Mouse (Mus musculus) gastrocnemius, adult 8-10 months (tissue): Measurements from ENCODE around the gene Rnf2. TPM values are rescaled to one million over a fixed set of nuclear protein-coding genes. Genes with fewer than 3 reads are reported as not detected.
A peak's percentile ranks its signal among the peaks of the same experiment; 100 is the strongest.
"Not testable (repeated sequence)": the region's sequence is repeated elsewhere in the genome, so short reads cannot be mapped to it uniquely, and the experiment has no call there.

Experiments used
- DNase-seq, 2 experiments: peaks; one replicate each; pipeline ENCODE4 v3.0.0; 2022; ENCODE audit warnings: low spot score in 2 of 2
- total RNA-seq, 4 experiments: library from RNA; stranded (reverse); gene quantifications; 2 replicates each; pipeline ENCODE4 v1.2.4; 2022

Rnf2 gene
- total RNA-seq, 4 experiments from 2014 or later, result 9.3 to 17.7 (median 10.5) TPM

- DNase-seq, result no peak
Observed at GRCm38 (mm10) chr1:151484754-151485153, 16.0 kb downstream of the Rnf2 start.

DNA sequence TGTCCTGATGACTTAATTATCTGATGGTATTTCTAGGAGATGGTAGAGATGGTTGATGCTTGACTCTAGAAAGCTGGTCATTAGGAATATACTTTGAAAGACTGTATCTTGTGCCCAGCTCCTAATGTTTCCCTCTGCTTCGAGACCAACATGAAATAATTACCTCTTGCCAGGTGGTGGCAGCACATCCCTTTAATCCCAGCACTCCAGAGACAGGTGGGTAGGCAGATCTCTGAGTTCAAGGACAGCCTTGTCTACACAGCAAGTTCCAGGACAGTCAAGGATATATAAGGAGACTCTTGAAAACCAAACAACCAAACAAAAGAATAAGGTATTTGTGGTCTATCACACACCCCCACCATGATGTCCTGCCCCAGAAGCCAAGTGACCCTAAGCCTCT is 17.2 kb downstream of the Rnf2 start:
- no peak for DNase-seq

DNA sequence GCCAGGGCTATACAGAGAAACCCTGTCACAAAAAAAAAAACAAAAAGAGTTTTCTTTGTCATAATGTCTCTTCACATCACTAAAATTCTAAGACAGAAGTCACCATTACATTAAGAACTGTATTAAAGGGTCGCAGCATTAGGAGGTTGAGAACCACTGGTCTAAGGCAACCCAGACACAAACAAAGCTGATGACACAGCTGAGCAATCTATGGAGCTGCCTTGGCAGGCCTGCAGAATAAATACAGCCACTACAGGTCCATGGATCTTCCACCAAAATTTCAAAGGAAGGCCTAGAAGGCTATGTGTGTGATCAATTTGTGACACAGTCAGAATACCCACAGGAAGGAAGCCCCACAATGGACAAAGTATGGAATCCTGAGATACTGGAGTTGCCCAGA is 18.3 kb downstream of the Rnf2 start:
- DNase-seq, result no peak

DNA sequence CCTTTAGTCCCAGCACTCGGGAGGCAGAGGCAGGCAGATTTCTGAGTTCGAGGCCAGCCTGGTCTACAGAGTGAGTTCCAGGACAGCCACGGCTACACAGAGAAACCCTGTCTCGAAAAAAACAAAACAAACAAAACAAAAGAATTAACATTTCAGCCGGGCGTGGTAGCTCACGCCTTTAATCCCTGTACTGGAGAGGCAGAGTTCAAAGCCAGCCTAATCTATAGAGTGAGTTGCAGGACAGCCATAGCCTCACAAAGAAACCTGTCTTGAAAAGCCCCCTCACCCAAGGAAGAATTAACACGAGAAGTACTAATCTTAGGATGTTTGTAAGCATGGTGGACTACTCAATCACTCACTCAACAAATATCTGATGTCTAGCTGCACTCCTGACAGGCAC is 28.4 kb downstream of the Rnf2 start:
- DNase-seq, result not testable (repeated sequence)

DNA sequence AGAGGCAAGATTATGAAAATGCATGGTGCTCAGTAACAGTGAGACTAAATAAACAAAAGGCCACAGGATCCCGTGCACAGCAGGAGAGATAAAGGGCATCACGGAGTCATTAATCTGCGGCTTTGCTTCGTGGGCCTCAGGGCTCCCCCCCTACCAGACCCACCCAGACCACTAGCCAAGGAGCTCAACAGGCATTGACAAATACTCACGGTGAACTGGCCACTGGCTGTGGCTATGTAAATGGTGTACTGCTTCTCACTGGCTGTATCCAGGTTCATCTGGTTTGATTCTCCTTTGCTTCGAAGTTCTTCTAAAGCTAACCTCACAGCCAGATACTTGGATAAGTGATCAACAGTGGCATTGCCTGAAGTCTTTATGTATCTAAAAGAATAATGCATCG is 29.3 kb downstream of the Rnf2 start:
- no peak for DNase-seq

GRCm38 (mm10) chr1:151466571-151466970 is 34.2 kb downstream of the Rnf2 start:
- no peak for DNase-seq

DNA sequence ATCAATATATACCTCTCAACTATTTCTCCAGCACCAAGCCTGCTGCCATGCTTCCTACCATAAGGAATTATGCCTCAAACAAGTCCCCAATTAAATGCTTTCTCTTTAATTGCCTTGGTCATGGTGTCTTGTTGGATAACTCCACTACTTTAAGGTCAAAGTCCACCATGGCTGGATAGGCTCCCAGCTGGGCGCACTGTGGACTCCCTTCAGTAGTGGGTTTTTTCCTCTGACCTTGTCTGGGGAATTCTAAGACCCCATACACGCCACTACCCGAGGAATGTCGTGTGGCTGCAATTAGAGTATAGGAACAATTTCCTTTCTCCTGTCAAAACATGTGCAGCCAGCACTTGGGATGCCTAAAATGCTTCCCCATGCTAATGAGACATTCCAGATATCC is 35.8 kb downstream of the Rnf2 start:
- DNase-seq, result no peak

DNA sequence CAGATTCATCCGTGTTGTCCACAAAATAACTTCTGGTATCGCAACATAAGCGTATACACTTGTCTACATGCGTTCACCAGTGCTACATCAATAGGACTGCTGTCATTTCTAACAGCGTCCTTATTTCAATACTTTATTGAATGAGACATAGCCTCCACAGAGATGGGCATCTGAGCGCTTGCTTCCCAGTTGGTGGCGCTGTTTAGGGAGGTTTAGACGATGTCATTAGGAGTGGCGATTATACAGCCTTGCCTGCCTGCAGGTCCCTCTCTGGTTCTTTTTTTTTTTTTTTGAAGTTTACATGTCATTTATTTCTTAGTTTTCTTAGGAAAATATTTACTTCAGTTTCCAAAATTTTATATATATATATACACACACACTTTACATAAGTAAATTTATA is 39.5 kb downstream of the Rnf2 start:
- no peak for DNase-seq

DNA sequence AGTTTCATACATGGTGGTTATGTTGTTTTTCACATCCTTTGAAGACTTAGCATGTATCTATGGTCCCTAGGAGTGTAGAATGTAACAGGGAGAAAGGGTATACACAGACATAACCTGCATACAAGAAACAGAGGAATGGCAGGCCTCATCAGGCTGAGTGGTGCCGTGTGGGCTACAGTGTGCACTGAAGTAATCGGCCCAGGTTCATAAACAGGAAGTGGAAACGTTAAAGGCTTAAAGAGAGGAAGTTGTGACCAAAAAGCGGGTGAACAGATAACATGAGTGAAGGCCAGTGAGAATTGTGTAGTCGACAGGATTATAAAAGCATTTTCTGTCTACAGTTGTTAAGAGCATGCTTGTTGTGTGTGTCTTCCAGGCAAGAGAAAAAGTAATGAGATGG is 43.7 kb downstream of the Rnf2 start:
- no peak for DNase-seq

DNA sequence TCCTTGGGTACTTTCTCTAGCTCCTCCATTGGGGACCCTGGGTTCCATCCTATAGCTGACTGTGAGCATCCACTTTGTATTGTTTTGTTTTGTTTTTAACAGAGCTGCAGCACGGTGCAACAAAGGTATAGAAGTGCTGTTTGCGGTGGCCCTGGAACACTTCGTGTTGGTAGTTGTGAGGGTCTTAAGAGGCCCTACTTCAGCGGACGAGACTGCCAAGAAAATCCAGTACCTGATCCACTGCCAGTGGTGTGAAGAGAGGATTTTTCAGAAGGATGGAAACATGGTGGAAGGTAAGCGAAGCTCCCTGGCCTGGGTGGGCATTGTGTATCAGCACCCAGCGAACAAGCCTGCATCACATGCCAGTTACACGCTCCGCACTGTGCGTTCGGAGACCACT is 48.8 kb downstream of the Rnf2 start:
- no peak for DNase-seq

DNA sequence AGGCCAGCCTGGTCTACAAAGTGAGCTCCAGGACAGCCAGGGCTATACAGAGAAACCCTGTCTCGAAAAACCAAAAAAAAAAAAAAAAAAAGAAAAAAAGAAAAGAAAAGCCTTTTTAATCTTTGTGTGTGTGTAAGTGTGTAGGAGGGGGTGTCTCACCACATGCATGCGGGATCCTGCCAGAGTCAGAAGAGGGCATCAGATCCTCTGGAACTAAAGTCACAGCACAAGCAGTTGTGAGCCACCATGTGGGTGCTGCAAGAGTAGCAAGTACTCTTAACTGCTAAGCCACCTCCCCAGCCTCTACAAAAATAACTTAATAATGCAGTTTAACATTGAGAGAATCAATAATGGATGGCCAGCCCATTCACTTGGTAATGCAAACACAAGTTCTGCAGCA is 49.9 kb downstream of the Rnf2 start:
- no peak for DNase-seq

DNA sequence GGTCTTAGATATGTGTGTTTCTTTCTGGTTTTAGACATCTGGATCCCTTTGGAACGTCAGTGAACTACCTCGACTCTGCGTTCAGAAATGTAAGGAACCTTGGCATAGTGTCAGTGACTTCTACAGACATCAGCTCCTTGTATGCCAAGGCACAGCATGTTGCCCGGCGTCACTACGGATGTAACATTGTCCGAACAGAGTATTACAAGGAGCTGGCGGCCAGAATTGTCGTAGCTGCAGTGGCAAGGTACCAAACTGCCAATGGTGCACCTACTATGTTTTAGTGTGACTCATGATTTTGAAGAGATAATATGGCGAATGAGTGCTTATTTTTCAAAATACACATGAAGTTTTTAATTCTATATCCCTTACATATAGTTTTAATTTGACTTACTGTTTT is 50.9 kb downstream of the Rnf2 start:
- no peak for DNase-seq

GRCm38 (mm10) chr1:151435431-151435830 is 65.3 kb downstream of the Rnf2 start:
- DNase-seq, result no peak

GRCm38 (mm10) chr1:151429316-151429715 is 71.4 kb downstream of the Rnf2 start:
- no peak for DNase-seq

DNA sequence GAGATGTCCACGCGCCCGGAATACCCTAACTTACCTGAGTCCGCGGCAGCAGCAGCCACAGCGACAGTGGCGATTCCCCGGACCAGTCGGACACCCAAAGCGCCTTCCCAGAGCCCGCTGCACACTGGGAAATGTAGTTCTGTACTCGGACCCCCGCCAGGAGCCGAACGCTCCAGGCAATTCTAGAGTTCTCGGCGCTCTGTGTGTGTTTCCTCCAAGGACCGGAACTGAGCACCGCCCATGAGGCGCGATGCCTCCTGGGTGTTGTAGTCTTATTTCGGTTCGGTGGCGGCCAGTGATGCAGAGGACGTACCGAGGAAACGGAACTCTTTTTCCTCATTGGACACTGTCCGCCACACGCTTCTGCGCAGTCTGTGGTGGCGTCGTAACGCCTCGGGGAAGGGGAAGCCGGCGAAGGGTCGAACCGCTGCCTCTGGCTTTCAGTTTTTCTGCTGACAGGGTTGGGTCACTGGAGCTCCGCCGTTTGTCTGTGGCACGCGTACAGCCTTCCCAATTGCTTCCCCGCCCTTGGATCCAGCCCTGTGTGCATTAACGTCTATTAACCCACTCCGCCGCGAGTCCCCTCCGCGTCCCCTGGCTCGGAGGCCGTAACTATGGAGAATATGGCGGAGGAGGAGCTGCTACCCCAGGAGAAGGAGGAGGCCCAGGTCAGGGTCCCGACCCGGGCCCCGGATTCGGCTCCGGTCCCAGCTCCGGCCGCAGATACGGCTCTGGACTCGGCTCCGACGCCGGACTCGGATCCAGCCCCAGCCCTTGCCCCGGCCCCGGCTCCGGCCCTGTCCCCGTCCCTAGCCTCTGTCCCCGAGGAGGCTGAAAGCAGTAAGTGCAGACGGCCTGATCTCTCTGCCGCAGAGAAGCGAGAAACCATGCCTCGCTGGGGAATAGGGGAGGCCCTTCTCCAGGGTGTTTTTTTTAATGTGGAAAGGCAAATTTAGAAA is 72.2 kb downstream of the Rnf2 start, which contains the start of the genes Swt1 and Trmt1l:
Swt1 (minus strand) TSS at position 193 of the 959 bp plus-strand sequence.
Trmt1l (plus strand) TSS at position 280 of the 959 bp plus-strand sequence.
- DNase-seq, result peak; percentile 98

- no peak for DNase-seq
Observed at GRCm38 (mm10) chr1:151427888-151428262, 72.9 kb downstream of the Rnf2 start.

DNA sequence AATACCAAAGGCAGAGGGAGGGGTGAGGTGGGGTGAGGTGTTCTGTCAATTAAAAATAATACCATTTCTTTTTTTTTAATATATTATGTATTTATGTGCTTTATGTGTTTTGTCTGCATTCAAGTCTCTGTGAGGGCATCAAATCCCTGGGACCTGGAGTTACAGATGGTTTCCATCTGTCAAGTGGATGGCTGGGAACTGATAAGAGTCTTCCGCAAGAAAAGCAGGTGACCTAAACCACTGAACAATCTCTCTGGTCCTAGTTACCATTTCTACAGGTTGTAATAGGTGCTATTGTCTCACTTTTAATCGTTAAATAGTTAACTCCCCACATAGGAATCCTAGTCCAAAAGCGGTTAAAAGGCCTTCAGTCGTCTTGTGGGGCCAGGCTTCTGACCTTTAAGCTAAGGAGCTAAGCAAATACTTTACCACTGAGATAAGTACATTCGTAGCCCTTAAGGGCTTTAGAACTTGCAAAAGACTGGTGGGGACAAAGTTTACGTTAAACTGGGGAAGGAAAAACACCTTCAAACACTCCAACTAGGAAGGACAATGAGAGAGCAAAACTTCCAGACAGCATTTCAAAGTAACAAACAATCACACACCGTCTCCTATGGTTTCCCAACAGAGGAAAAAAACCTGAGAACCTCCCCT is 73.7 kb downstream of the Rnf2 start:
- DNase-seq, result no peak

- DNase-seq, result no peak
Observed at GRCm38 (mm10) chr1:151422178-151422577, 78.6 kb downstream of the Rnf2 start.

GRCm38 (mm10) chr1:151409827-151410226 is 90.9 kb downstream of the Rnf2 start:
- no peak for DNase-seq
